Mouse (Mus musculus) G1E (cell line): ENCODE measurements around the gene Rap1gds1. TPM values are rescaled to one million over a fixed set of nuclear protein-coding genes. Genes with fewer than 3 reads are reported as not detected.

Source experiments
- ATAC-seq: 2 replicates; pipeline ENCODE4 v1.8.0; 2016; ENCODE audit warnings: mild to moderate bottlenecking; ENCODE audit not compliant: insufficient number of reproducible peaks, poor library complexity, low FRiP score, severe bottlenecking; ENCODE audit errors: extremely low read depth
- DNase-seq: peaks from one replicate; pipeline ENCODE4 v3.0.0; 2012; ENCODE audit warnings: low spot score
- H3K27me3 ChIP-seq: 2 replicates; pipeline ENCODE4 v1.6.1; 2012; ENCODE audit warnings: mild to moderate bottlenecking, low read length, inconsistent platforms; ENCODE audit not compliant: insufficient read depth
- H3K36me3 ChIP-seq: replicated peaks from 2 replicates; pipeline ENCODE3; 2012; ENCODE audit warnings: mild to moderate bottlenecking, inconsistent platforms
- H3K4me1 ChIP-seq: 2 replicates; pipeline ENCODE4 v1.6.1; 2012; ENCODE audit warnings: low read depth, low read length, inconsistent platforms, mixed read lengths; ENCODE audit not compliant: insufficient read depth
- H3K4me3 ChIP-seq: 2 replicates; pipeline ENCODE4 v1.5.1; 2012; ENCODE audit warnings: low read depth, mild to moderate bottlenecking, inconsistent platforms, low read length, moderate library complexity, mixed read lengths
- H3K9me3 ChIP-seq: replicated peaks from 2 replicates; pipeline ENCODE4 v1.6.1; 2012; ENCODE audit warnings: inconsistent platforms
- CTCF ChIP-seq: IDR thresholded peaks from 2 replicates; pipeline ENCODE4 v1.5.1; 2012; ENCODE audit warnings: low read depth, low read length, inconsistent platforms, mixed read lengths
- GATA1 ChIP-seq: IDR thresholded peaks from 2 replicates; pipeline ENCODE4 v1.6.1; 2012; ENCODE audit warnings: borderline replicate concordance, low read length, inconsistent platforms, mixed read lengths
- GATA2 ChIP-seq: IDR thresholded peaks from 2 replicates; pipeline ENCODE4 v1.6.1; 2012; ENCODE audit warnings: low read depth, low read length, inconsistent platforms, borderline replicate concordance
- POLR2AphosphoS5 ChIP-seq: IDR thresholded peaks from 2 replicates; pipeline ENCODE4 v1.6.1; 2012; ENCODE audit warnings: low read depth, low read length, inconsistent platforms; ENCODE audit not compliant: insufficient replicate concordance
- TAL1 ChIP-seq: conservative IDR thresholded peaks from 2 replicates; pipeline ENCODE4 v1.6.1; 2012; ENCODE audit warnings: low read depth, low read length, inconsistent platforms, mixed read lengths
- polyA plus RNA-seq: library from polyadenylated mRNA; stranded (reverse); fragments of >175 nt; gene quantifications from 2 replicates; pipeline ENCODE4 v1.2.3, GENCODE M21; 2012
- total RNA-seq, 2 experiments: library from RNA; stranded (forward) in 1 of 2; stranded (reverse) in 1 of 2; fragments of 200-1000 nt in 1 of 2; fragments of >200 nt in 1 of 2; fragmentation: Nextera tagmentation in 1 of 2; gene quantifications; 2 replicates each; pipeline ENCODE4 v1.2.3; 2014 to 2017

The Rap1gds1 gene
- total and polyA plus RNA-seq, 3 experiments = 8.5 to 74.9 (median 35.4) TPM

DNA sequence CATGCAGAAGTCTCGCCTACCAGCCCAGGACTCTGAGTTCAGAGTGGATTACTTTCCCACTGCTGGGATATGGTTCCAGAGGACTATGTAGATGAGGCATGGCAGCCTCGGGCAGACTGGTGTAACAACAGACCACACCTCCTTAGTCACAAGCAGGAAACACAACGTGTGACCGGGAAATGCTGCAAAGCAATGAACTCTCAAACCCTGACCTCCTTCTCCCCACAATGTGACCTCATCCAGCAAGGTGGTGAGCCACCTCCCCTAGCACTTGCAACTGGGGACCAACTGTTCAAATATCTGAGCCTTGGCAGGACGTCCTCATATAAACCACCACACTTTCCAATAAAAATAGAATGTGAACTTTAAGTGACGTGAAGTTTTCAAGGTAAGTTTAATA lies 41.8 kb downstream of the Rap1gds1 start:
- peaks cover 44% of the 10 kb centered on the region for H3K36me3 ChIP-seq
- H3K4me3 ChIP-seq = no peak overlapping the region
- H3K27me3 ChIP-seq = no peaks in the 10 kb centered on the region
- no peaks in the 10 kb centered on the region for H3K9me3 ChIP-seq
- no peak for DNase-seq
- H3K4me1 ChIP-seq = no peaks in the 10 kb centered on the region
- ATAC-seq = no peak
- TF ChIP-seq GATA1 = no peak
- no peak for TF ChIP-seq CTCF
- no peak for TF ChIP-seq POLR2AphosphoS5
- no peak for TF ChIP-seq TAL1
- TF ChIP-seq GATA2 = no peak

DNA sequence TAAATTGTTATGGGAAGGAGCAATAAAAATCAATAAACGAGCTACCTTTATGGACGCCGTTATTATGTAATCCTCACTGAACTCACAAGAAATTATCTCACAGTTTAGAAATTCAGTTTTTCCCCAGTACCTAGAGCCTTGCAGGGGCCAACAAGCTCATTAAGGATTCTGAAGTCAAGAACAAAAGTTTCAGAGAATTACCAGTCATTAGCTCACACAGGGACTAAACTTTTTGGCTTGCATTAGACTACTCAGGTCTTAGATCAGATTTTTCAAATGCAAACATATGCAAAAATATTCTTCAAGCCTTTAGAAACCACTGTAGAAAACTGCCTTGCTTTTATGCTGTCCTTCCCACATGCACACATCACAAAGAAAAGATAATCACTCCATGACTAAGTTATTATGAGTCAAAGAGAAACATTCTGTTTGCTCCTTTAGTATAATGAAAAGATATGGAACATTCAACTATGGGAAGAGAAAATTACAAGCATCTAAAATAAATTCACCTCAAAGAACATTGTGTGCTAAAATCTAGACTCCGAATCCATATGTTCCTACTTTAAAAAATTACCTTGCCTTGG lies 44.3 kb downstream of the Rap1gds1 start:
- no peak for ATAC-seq
- Histone ChIP-seq H3K27me3 (no peaks in the 10 kb centered on the region), H3K4me1 (no peaks in the 10 kb centered on the region), H3K36me3 (peaks cover 46% of the 10 kb centered on the region), H3K9me3 (no peaks in the 10 kb centered on the region), H3K4me3 (no peak overlapping the region)
- TF ChIP-seq GATA1 (no peak), POLR2AphosphoS5 (no peak), TAL1 (no peak), CTCF (no peak), GATA2 (no peak)
- no peak for DNase-seq

DNA sequence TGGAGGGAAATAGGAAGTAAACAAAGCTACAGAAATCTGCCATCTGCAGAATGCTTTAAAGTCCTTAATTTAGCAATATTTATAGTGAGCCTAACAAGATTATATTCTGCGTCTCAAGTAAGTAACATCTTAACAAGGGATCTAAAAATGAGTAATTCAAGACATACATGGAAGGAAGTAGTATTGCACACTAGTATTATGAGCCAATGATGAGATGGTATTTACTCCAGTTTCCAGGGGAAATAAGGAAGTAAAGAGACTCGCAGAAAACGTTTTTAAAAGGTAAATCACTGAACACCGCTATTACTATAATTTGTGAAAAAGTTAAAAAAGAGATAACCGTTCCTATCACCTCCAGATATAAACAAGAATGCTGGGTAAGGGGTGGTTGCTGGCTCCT lies 49.9 kb downstream of the Rap1gds1 start:
- no peaks in the 10 kb centered on the region for H3K9me3 ChIP-seq
- no peak overlapping the region for H3K4me3 ChIP-seq
- peaks cover 44% of the 10 kb centered on the region for H3K36me3 ChIP-seq
- TF ChIP-seq GATA2 = no peak
- TF ChIP-seq GATA1 = no peak
- TF ChIP-seq POLR2AphosphoS5 = no peak
- no peak for TF ChIP-seq CTCF
- TF ChIP-seq TAL1 = no peak
- ATAC-seq = no peak
- peaks cover 4% of the 10 kb centered on the region for H3K4me1 ChIP-seq
- DNase-seq = no peak
- no peaks in the 10 kb centered on the region for H3K27me3 ChIP-seq

DNA sequence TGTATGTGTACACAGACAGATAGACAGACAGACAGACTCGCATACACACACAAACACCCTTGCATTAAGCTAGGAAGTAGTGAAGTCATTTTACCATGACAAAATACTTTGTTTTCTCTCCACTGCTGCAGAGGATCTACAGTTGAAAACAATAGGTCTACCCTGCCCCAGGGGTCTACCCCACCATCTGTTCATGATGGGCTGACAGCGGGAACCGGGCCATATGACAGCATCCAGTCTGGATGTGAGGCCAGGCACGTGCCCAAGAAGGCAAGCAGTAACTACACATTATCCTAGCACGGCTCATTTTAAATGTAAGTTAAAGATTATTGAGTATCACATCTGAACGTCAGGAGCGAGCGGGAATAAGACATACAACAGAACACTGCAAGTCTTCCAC lies 51.4 kb downstream of the Rap1gds1 start:
- H3K4me3 ChIP-seq = no peak overlapping the region
- H3K27me3 ChIP-seq = no peaks in the 10 kb centered on the region
- peaks cover 4% of the 10 kb centered on the region for H3K4me1 ChIP-seq
- DNase-seq = no peak
- TF ChIP-seq TAL1 (no peak), POLR2AphosphoS5 (no peak), GATA2 (no peak), GATA1 (no peak), CTCF (no peak)
- ATAC-seq = no peak
- H3K36me3 ChIP-seq = peaks cover 38% of the 10 kb centered on the region
- H3K9me3 ChIP-seq = no peaks in the 10 kb centered on the region

DNA sequence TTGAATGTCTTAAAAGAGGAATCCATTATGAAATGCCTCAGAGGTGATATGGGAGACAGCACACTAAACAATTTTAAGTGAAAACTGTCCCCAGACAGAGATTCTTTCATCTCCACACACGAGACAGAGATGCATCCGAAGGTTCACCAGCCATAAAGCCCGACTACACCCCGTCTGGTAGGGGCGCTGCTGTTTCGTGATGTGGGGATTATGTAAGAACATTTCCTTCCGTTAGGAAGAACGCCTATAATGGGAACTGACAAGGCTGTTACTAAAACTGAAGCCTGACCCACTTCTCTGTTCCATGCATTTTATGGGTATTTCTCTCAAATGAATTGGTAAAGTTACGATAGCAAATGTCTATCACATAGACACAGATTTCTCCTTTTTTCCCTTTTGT lies 62.6 kb downstream of the Rap1gds1 start:
- Histone ChIP-seq H3K4me1 (no peaks in the 10 kb centered on the region), H3K9me3 (no peaks in the 10 kb centered on the region), H3K36me3 (peaks cover 33% of the 10 kb centered on the region), H3K27me3 (no peaks in the 10 kb centered on the region), H3K4me3 (no peak overlapping the region)
- DNase-seq (no peak), ATAC-seq (no peak)
- no peak for TF ChIP-seq GATA2
- no peak for TF ChIP-seq GATA1
- TF ChIP-seq TAL1 = no peak
- no peak for TF ChIP-seq POLR2AphosphoS5
- no peak for TF ChIP-seq CTCF

DNA sequence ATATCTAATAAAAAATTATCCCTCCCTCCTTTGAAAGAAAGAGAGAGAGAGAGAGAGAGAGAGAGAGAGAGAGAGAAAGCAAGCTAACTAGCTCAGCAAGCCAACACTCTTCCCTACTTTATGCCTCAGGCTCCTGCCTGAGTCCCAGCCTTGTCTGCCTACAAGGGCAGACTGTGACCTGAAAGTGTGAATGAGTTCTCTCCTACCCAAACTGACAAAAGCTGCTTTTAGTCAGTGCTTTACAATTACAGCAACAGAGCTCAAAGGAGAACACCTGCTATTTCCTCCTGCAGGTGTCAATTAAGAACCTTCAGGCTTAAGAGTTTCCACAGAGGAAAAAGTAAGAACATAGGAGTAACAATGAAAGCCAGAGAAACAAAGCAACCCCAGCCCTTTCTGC lies 69.3 kb downstream of the Rap1gds1 start:
- ATAC-seq = no peak
- Histone ChIP-seq H3K4me1 (peaks cover 27% of the 10 kb centered on the region), H3K36me3 (peaks cover 27% of the 10 kb centered on the region), H3K9me3 (no peaks in the 10 kb centered on the region), H3K27me3 (no peaks in the 10 kb centered on the region), H3K4me3 (no peak overlapping the region)
- no peak for TF ChIP-seq TAL1
- TF ChIP-seq CTCF = no peak
- no peak for TF ChIP-seq POLR2AphosphoS5
- no peak for DNase-seq

DNA sequence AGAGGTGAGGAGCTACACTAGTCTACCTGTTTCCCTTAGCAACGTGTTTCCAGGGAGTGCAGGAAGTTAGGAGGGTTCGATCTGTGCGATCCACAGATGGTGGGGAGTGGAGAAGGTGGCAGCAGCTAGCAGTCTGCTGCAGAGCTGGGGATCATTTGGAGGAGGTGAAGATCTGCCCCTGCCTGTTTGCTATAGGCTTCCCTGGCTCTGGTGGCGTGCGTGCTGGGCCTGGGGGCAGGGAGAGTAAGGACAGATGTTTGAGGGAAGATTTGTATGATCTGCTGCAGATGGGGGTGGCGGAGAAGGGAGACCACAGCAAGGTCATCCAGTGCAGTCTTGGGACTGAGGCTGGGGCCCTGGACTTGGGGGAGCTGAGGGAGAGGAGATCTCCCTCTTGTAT lies 72.2 kb downstream of the Rap1gds1 start:
- ATAC-seq = peak; percentile 86
- peaks cover 41% of the 10 kb centered on the region for H3K4me1 ChIP-seq
- peaks cover 29% of the 10 kb centered on the region for H3K36me3 ChIP-seq
- H3K4me3 ChIP-seq = peak overlapping the region; percentile 11; the same call in 1 of the 2 replicates
- TF ChIP-seq GATA2 = no peak
- no peak for TF ChIP-seq POLR2AphosphoS5
- TF ChIP-seq CTCF = no peak
- no peak for TF ChIP-seq GATA1
- TF ChIP-seq TAL1 = no peak
- H3K27me3 ChIP-seq = no peaks in the 10 kb centered on the region
- DNase-seq = peak; percentile 37
- no peaks in the 10 kb centered on the region for H3K9me3 ChIP-seq
